Mouse (Mus musculus): ENCODE measurements around the gene Pax2. TPM values are rescaled to one million over a fixed set of nuclear protein-coding genes. Genes with fewer than 3 reads are reported as not detected.
"Not testable (repeated sequence)": the region's sequence is repeated elsewhere in the genome, so short reads cannot be mapped to it uniquely, and the experiment has no call there.

Gene Pax2
- polyA plus RNA-seq, 1 experiment from 2014 or later = 15.1 TPM

- peaks cover 80% of the 10 kb centered on the region for H3K27me3 ChIP-seq
- no peak overlapping the region for H3K4me3 ChIP-seq
- H3K9ac ChIP-seq = no peak overlapping the region
- H3K4me1 ChIP-seq = peaks cover 36% of the 10 kb centered on the region
- ATAC-seq (ENCODE audit: low FRiP score) = no peak
- H3K4me2 ChIP-seq (replicated peaks) = no peak overlapping the region
- H3K9me3 ChIP-seq (replicated peaks) = no peaks in the 10 kb centered on the region
- no peak overlapping the region for H3K27ac ChIP-seq
- no peaks in the 10 kb centered on the region for H3K36me3 ChIP-seq
- WGBS = 19% methylated on average over 1 of the region's 1 CpGs
Measured at GRCm38 (mm10) chr19:44833391-44833790, 77.5 kb downstream of the Pax2 start.

GRCm38 (mm10) chr19:44834218-44835041, 78.6 kb downstream of the Pax2 start:
- no peak overlapping the region for H3K4me3 ChIP-seq
- H3K9ac ChIP-seq = no peak overlapping the region
- no peaks in the 10 kb centered on the region for H3K36me3 ChIP-seq
- no peak overlapping the region for H3K4me2 ChIP-seq (replicated peaks)
- H3K27ac ChIP-seq = peak overlapping the region; percentile 62
- H3K27me3 ChIP-seq = peaks cover 86% of the 10 kb centered on the region
- H3K4me1 ChIP-seq = peaks cover 36% of the 10 kb centered on the region
- WGBS = 11% methylated on average over 11 of the region's 11 CpGs
- peak; percentile 26 for ATAC-seq (ENCODE audit: low FRiP score)
- H3K9me3 ChIP-seq (replicated peaks) = no peaks in the 10 kb centered on the region

GRCm38 (mm10) chr19:44835042-44835930, 79.4 kb downstream of the Pax2 start:
- Histone ChIP-seq H3K4me1 (peaks cover 36% of the 10 kb centered on the region), H3K36me3 (no peaks in the 10 kb centered on the region), H3K9me3 (replicated peaks) (no peaks in the 10 kb centered on the region), H3K4me2 (replicated peaks) (peak overlapping the region; percentile 75), H3K27me3 (peaks cover 92% of the 10 kb centered on the region), H3K4me3 (peak overlapping the region; percentile 37), H3K9ac (no peak overlapping the region), H3K27ac (peak overlapping the region; percentile 62)
- WGBS = 3% methylated on average over 34 of the region's 34 CpGs
- no peak for ATAC-seq (ENCODE audit: low FRiP score)

GRCm38 (mm10) chr19:44835931-44836861, 80.4 kb downstream of the Pax2 start:
- peak; percentile 28; the same call in 1 of the 2 replicates for ATAC-seq (ENCODE audit: low FRiP score)
- H3K27me3 ChIP-seq = peaks cover 90% of the 10 kb centered on the region
- H3K36me3 ChIP-seq = no peaks in the 10 kb centered on the region
- under 1% methylated on average over 69 of the region's 71 CpGs for WGBS
- peaks cover 36% of the 10 kb centered on the region for H3K4me1 ChIP-seq
- peak overlapping the region; percentile 75 for H3K4me2 ChIP-seq (replicated peaks)
- no peaks in the 10 kb centered on the region for H3K9me3 ChIP-seq (replicated peaks)
- H3K9ac ChIP-seq = peak overlapping the region; percentile 55
- H3K27ac ChIP-seq = peak overlapping the region; percentile 63; the same call in 1 of the 2 replicates
- peak overlapping the region; percentile 37 for H3K4me3 ChIP-seq

- Histone ChIP-seq H3K27ac (no peak overlapping the region), H3K9me3 (replicated peaks) (no peaks in the 10 kb centered on the region), H3K9ac (no peak overlapping the region), H3K4me3 (no peak overlapping the region), H3K4me1 (peaks cover 36% of the 10 kb centered on the region), H3K4me2 (replicated peaks) (peak overlapping the region; percentile 17; the same call in 1 of the 2 replicates), H3K36me3 (no peaks in the 10 kb centered on the region), H3K27me3 (peaks cover 77% of the 10 kb centered on the region)
- ATAC-seq (ENCODE audit: low FRiP score) = no peak
- 2% methylated on average over 37 of the region's 37 CpGs for WGBS
Measured at GRCm38 (mm10) chr19:44837426-44838205, 81.8 kb downstream of the Pax2 start.

GRCm38 (mm10) chr19:44838321-44838720, 82.5 kb downstream of the Pax2 start:
- WGBS = 11% methylated on average over 9 of the region's 9 CpGs
- Histone ChIP-seq H3K9me3 (replicated peaks) (no peaks in the 10 kb centered on the region), H3K4me2 (replicated peaks) (no peak overlapping the region), H3K9ac (no peak overlapping the region), H3K4me3 (no peak overlapping the region), H3K36me3 (no peaks in the 10 kb centered on the region), H3K27me3 (peaks cover 76% of the 10 kb centered on the region), H3K4me1 (peaks cover 34% of the 10 kb centered on the region), H3K27ac (no peak overlapping the region)
- no peak for ATAC-seq (ENCODE audit: low FRiP score)

- not testable (repeated sequence) for H3K4me1 ChIP-seq; H3K36me3 ChIP-seq; ATAC-seq (ENCODE audit: low FRiP score); H3K9ac ChIP-seq; H3K4me3 ChIP-seq; H3K27ac ChIP-seq; H3K9me3 ChIP-seq (replicated peaks); H3K4me2 ChIP-seq (replicated peaks)
- H3K27me3 ChIP-seq = peaks cover 37% of the 10 kb centered on the region
- 89% methylated on average over 15 of the region's 15 CpGs for WGBS
Measured at GRCm38 (mm10) chr19:44842661-44843060, 86.8 kb downstream of the Pax2 start.

- Histone ChIP-seq H3K9ac (no peak overlapping the region), H3K9me3 (replicated peaks) (no peaks in the 10 kb centered on the region), H3K4me2 (replicated peaks) (no peak overlapping the region), H3K4me3 (no peak overlapping the region), H3K27me3 (peaks cover 5% of the 10 kb centered on the region), H3K36me3 (no peaks in the 10 kb centered on the region), H3K27ac (no peak overlapping the region), H3K4me1 (0 out of 2 replicates have a peak, but pooled peaks cover 3% of the 10 kb centered on the region)
- 49% methylated on average over 9 of the region's 12 CpGs for WGBS
- peak; percentile 54; the same call in 1 of the 2 replicates for ATAC-seq (ENCODE audit: low FRiP score)
Measured at GRCm38 (mm10) chr19:44849465-44849864, 93.6 kb downstream of the Pax2 start.

GRCm38 (mm10) chr19:44858671-44859070, 102.8 kb downstream of the Pax2 start:
- WGBS = 92% methylated on average over 1 of the region's 1 CpGs
- 0 out of 2 replicates have a peak, but pooled peaks cover 3% of the 10 kb centered on the region for H3K9me3 ChIP-seq (replicated peaks)
- H3K9ac ChIP-seq = no peak overlapping the region
- H3K36me3 ChIP-seq = no peaks in the 10 kb centered on the region
- no peak overlapping the region for H3K4me3 ChIP-seq
- H3K4me1 ChIP-seq = no peaks in the 10 kb centered on the region
- H3K4me2 ChIP-seq (replicated peaks) = no peak overlapping the region
- no peak for ATAC-seq (ENCODE audit: low FRiP score)
- no peaks in the 10 kb centered on the region for H3K27me3 ChIP-seq
- H3K27ac ChIP-seq = no peak overlapping the region

GRCm38 (mm10) chr19:44868766-44869165, 112.9 kb downstream of the Pax2 start:
- Histone ChIP-seq H3K27ac (no peak overlapping the region), H3K9me3 (replicated peaks) (no peaks in the 10 kb centered on the region), H3K4me1 (no peaks in the 10 kb centered on the region), H3K4me3 (no peak overlapping the region), H3K4me2 (replicated peaks) (no peak overlapping the region), H3K27me3 (0 out of 2 replicates have a peak, but pooled peaks cover 3% of the 10 kb centered on the region), H3K9ac (no peak overlapping the region), H3K36me3 (no peaks in the 10 kb centered on the region)
- 79% methylated on average over 2 of the region's 2 CpGs for WGBS
- ATAC-seq (ENCODE audit: low FRiP score) = no peak
